Mouse (Mus musculus): Measurements from ENCODE around the gene Smarca5. TPM values are rescaled to one million over a fixed set of nuclear protein-coding genes. Genes with fewer than 3 reads are reported as not detected.

Gene Smarca5
- total and polyA plus RNA-seq, 3 experiments, result 54.4 to 109 (median 96.6) TPM

- in situ Hi-C loops (cut with MboI; ENCODE audit: low pct_ligation_motif_present, low pct_unique_long_range_greater_than_20kb, low sequenced_read_pairs), result no loop called here
- Histone ChIP-seq H3K36me3 (replicated peaks in 1 of 2; ENCODE audit: control insufficient read depth in 1 of 2, insufficient read depth in 1 of 2, low read length in 1 of 2) (no peaks in the 10 kb centered on the region), H3K4me2 (ENCODE audit: insufficient read depth, low read depth, poor library complexity, severe bottlenecking) (peak overlapping the region; percentile 21; the same call in 1 of the 2 replicates), H3K9ac (ENCODE audit: insufficient read depth, low read depth) (no peak overlapping the region), H3K79me2 (replicated peaks; ENCODE audit: control insufficient read depth, extremely low read depth, insufficient read depth, poor library complexity, severe bottlenecking) (no peaks in the 10 kb centered on the region), H3K4me1 (ENCODE audit: control insufficient read depth in 1 of 2, insufficient read depth in 2 of 2) (no peaks in the 10 kb centered on the region), H3K27ac (ENCODE audit: insufficient read depth, low read depth) (no peak overlapping the region), H3K27me3 (replicated peaks) (no peaks in the 10 kb centered on the region), H3K9me3 (replicated peaks; ENCODE audit: low read length) (no peaks in the 10 kb centered on the region), H3K4me3 (replicated peaks in 1 of 3; ENCODE audit: low read depth in 2 of 3, low read length in 2 of 3, poor library complexity in 1 of 3) (peak overlapping the region in 1 of 3 experiments; percentile 12)
- no peak for TF ChIP-seq POLR2AphosphoS2 (IDR thresholded peaks at IDR 0.05; ENCODE audit: low read depth, low read length)
- no peak for TF ChIP-seq JUND (conservative IDR thresholded peaks at IDR 0.05; ENCODE audit: low read depth, low read length)
- no peak for TF ChIP-seq CHD1 (IDR thresholded peaks at IDR 0.05; ENCODE audit: low read depth, low read length)
- TF ChIP-seq E2F4 (IDR thresholded peaks at IDR 0.05; ENCODE audit: insufficient replicate concordance, low read depth, low read length), result no peak
- TF ChIP-seq MAX (IDR thresholded peaks at IDR 0.05; ENCODE audit: low read length), result no peak
- dilution Hi-C loops (cut with MboI; ENCODE audit: extremely low pct_ligation_motif_present, extremely low pct_unique_long_range_greater_than_20kb, low sequenced_read_pairs), result no loop called here
- no peak for DNase-seq (ENCODE audit: extremely low read depth)
Measured at GRCm38 (mm10) chr8:80669277-80669901, 69.9 kb downstream of the Smarca5 start.

GRCm38 (mm10) chr8:80663476-80663875 lies 75.8 kb downstream of the Smarca5 start:
- no peaks in the 10 kb centered on the region for H3K27me3 ChIP-seq (replicated peaks)
- in situ Hi-C loops (cut with MboI; ENCODE audit: low pct_ligation_motif_present, low pct_unique_long_range_greater_than_20kb, low sequenced_read_pairs) (no loop called here), dilution Hi-C loops (cut with MboI; ENCODE audit: extremely low pct_ligation_motif_present, extremely low pct_unique_long_range_greater_than_20kb, low sequenced_read_pairs) (no loop called here)
- no peaks in the 10 kb centered on the region for H3K36me3 ChIP-seq (replicated peaks in 1 of 2; ENCODE audit: control insufficient read depth in 1 of 2, insufficient read depth in 1 of 2, low read length in 1 of 2)
- H3K27ac ChIP-seq (ENCODE audit: insufficient read depth, low read depth), result no peak overlapping the region
- H3K4me3 ChIP-seq (replicated peaks in 1 of 3; ENCODE audit: low read depth in 2 of 3, low read length in 2 of 3, poor library complexity in 1 of 3), result no peak overlapping the region
- H3K79me2 ChIP-seq (replicated peaks; ENCODE audit: control insufficient read depth, extremely low read depth, insufficient read depth, poor library complexity, severe bottlenecking), result no peaks in the 10 kb centered on the region
- H3K9ac ChIP-seq (ENCODE audit: insufficient read depth, low read depth), result no peak overlapping the region
- no peaks in the 10 kb centered on the region for H3K4me1 ChIP-seq (ENCODE audit: control insufficient read depth in 1 of 2, insufficient read depth in 2 of 2)
- TF ChIP-seq UBTF (IDR thresholded peaks at IDR 0.05; ENCODE audit: low read depth, low read length) (no peak), E2F4 (IDR thresholded peaks at IDR 0.05; ENCODE audit: insufficient replicate concordance, low read depth, low read length) (no peak)
- H3K4me2 ChIP-seq (ENCODE audit: insufficient read depth, low read depth, poor library complexity, severe bottlenecking), result no peak overlapping the region
- DNase-seq (ENCODE audit: extremely low read depth), result no peak
- H3K9me3 ChIP-seq (replicated peaks; ENCODE audit: low read length), result no peaks in the 10 kb centered on the region

GRCm38 (mm10) chr8:80661055-80661454 lies 78.2 kb downstream of the Smarca5 start:
- no peaks in the 10 kb centered on the region for H3K79me2 ChIP-seq (replicated peaks; ENCODE audit: control insufficient read depth, extremely low read depth, insufficient read depth, poor library complexity, severe bottlenecking)
- dilution Hi-C loops (cut with MboI; ENCODE audit: extremely low pct_ligation_motif_present, extremely low pct_unique_long_range_greater_than_20kb, low sequenced_read_pairs), result no loop called here
- TF ChIP-seq HCFC1 (IDR thresholded peaks at IDR 0.05; ENCODE audit: low read depth, low read length), result no peak
- no peak for TF ChIP-seq IRF4 (IDR thresholded peaks at IDR 0.05; ENCODE audit: low read depth, low read length)
- TF ChIP-seq BHLHE40 (IDR thresholded peaks at IDR 0.05; ENCODE audit: low read depth, low read length), result no peak
- H3K4me1 ChIP-seq (ENCODE audit: control insufficient read depth in 1 of 2, insufficient read depth in 2 of 2), result no peaks in the 10 kb centered on the region
- H3K27ac ChIP-seq (ENCODE audit: insufficient read depth, low read depth), result no peak overlapping the region
- no peak overlapping the region for H3K4me3 ChIP-seq (replicated peaks in 1 of 3; ENCODE audit: low read depth in 2 of 3, low read length in 2 of 3, poor library complexity in 1 of 3)
- in situ Hi-C loops (cut with MboI; ENCODE audit: low pct_ligation_motif_present, low pct_unique_long_range_greater_than_20kb, low sequenced_read_pairs), result no loop called here
- no peaks in the 10 kb centered on the region for H3K36me3 ChIP-seq (replicated peaks in 1 of 2; ENCODE audit: control insufficient read depth in 1 of 2, insufficient read depth in 1 of 2, low read length in 1 of 2)
- no peak overlapping the region for H3K9ac ChIP-seq (ENCODE audit: insufficient read depth, low read depth)
- no peak for DNase-seq (ENCODE audit: extremely low read depth)
- H3K9me3 ChIP-seq (replicated peaks; ENCODE audit: low read length), result no peaks in the 10 kb centered on the region
- no peak overlapping the region for H3K4me2 ChIP-seq (ENCODE audit: insufficient read depth, low read depth, poor library complexity, severe bottlenecking)
- H3K27me3 ChIP-seq (replicated peaks), result no peaks in the 10 kb centered on the region

Data from CH12.LX (cell line).